Mouse (Mus musculus) testis, adult 2 months (tissue): Measurements from ENCODE around the gene Emc4. TPM values are rescaled to one million over a fixed set of nuclear protein-coding genes. Genes with fewer than 3 reads are reported as not detected.
A peak's percentile ranks its signal among the peaks of the same experiment; 100 is the strongest.

Source experiments
- H3K27ac ChIP-seq: fragments of 200-500 bp; 2 replicates; pipeline ENCODE4 v1.5.1; 2012; ENCODE audit warnings: low read depth, low read length; ENCODE audit not compliant: control insufficient read depth, insufficient read depth
- H3K27me3 ChIP-seq: fragments of 200-500 bp; 2 replicates; pipeline ENCODE4 v1.6.1; 2012; ENCODE audit warnings: mild to moderate bottlenecking, low read length, moderate library complexity; ENCODE audit not compliant: control insufficient read depth, insufficient read depth
- H3K36me3 ChIP-seq: fragments of 200-500 bp; 2 replicates; pipeline ENCODE4 v1.6.1; 2012; ENCODE audit warnings: mild to moderate bottlenecking, low read length; ENCODE audit not compliant: control insufficient read depth, insufficient read depth
- H3K4me1 ChIP-seq: fragments of 200-500 bp; 2 replicates; pipeline ENCODE4 v1.6.1; 2012; ENCODE audit warnings: low read length; ENCODE audit not compliant: control insufficient read depth, insufficient read depth
- H3K4me3 ChIP-seq: fragments of 200-500 bp; 2 replicates; pipeline ENCODE4 v1.5.1; 2012; ENCODE audit warnings: low read depth, mild to moderate bottlenecking, low read length, moderate library complexity, mixed read lengths; ENCODE audit not compliant: control insufficient read depth
- CTCF ChIP-seq: fragments of 200-500 bp; IDR thresholded peaks from 2 replicates; pipeline ENCODE4 v1.5.1; 2012; ENCODE audit warnings: low read depth, mild to moderate bottlenecking, inconsistent platforms, low read length, moderate library complexity; ENCODE audit not compliant: control insufficient read depth, insufficient read depth, insufficient replicate concordance
- POLR2A ChIP-seq: fragments of 200-500 bp; IDR thresholded peaks from 2 replicates; pipeline ENCODE4 v1.6.1; 2012; ENCODE audit warnings: low read depth, mild to moderate bottlenecking, inconsistent platforms, low read length, moderate library complexity; ENCODE audit not compliant: control insufficient read depth
- polyA plus RNA-seq: library from polyadenylated mRNA; depleted of rRNA; stranded (reverse); fragments of >200 nt; gene quantifications from 2 replicates; pipeline ENCODE4 v1.2.3, GENCODE M21; 2012; rRNA removed

Gene Emc4
- polyA plus RNA-seq = 105 and 118 TPM in 2 replicates

DNA sequence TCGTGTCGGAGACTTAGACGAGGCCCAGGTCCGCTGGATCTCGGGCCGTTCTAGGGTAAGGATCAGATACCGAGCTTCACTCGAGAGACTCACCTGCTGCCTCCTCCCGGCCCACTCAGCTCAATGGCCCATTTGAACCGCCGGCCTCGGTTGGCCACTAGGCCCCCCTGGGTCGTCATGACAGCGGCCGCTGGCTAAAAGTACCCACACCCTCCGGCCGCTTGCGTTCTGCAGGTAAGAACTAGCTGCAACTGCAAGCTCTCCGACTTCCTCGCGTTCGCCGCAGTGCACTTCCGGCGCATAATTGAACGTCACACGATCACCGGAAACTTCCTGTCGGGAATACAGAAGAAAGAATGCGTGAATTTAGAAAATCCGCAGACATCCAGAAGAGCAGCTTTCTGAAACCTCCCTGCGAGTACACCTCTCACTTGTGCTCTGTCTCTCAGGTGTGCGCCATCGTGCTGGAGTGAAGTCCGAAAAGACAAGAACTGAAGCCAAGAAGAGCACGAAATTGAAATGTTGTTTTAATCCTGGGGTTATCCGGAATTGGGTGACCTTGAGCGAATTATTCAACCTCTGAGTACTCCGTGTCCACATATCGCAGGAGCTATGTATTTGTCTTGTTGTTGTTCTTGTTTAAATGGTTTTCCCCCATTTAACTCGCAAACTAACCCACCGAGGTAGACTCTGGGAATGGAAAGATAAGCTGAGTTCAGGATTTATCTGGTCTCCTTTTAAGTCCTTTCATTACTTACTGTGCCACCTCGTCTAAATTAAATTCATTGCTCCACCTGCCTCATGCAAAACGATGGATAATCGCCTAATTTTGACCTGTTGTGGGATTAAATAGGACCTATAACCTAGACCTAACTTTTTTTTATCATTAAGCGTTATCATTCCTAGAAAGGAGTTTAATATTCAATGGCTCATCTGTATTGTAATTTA is at the start of gene Emc4:
Emc4 (minus strand) TSS at position 302 of the 948 bp plus-strand sequence.
- Histone ChIP-seq H3K4me1 (no peaks in the 10 kb centered on the region), H3K4me3 (peak within 1 kb of the TSS; percentile 96), H3K27ac (peak within 1 kb of the TSS; percentile 93), H3K36me3 (no peaks in the 10 kb centered on the region), H3K27me3 (no peaks in the 10 kb centered on the region)
- TF ChIP-seq POLR2A (peak; percentile 95), CTCF (no peak)

DNA sequence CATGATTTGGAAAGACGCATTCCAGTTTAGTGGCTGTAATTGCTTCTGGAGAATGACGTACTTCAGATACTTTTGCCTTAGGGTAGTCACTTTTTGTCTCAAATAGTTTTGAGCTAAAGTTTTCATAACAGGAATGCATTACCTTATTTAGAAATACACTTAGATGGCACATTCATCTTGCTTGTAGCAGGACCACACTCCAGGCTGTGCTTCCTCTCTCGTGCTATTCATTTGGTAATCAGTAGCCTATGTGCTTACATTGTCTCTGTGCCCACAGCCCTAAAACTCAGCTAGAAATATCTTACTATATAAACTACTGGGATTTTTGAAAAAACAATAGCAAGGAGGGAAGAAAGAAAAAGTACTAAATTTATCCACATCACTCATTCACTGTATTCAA is 39.2 kb upstream of the Emc4 start:
- no peaks in the 10 kb centered on the region for H3K36me3 ChIP-seq

DNA sequence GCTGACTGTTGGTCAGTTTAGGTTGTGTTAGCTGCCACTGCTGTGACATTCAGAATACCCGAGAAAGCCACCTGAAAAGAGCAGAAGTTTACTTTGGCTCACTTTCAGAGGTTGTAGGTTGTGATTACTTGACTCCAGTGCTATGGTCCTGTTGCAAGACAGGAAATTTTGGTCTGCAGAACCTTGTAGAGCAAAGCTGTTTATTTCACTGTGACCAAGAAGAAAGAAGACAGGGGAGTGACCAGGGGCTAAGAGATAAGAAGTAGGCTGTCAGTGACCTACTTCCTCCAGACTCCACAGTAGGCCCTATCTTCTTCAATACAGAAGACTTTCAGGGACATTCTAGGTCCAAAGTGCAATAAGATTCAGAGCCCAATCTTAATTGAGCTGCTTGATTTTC is 28.8 kb upstream of the Emc4 start:
- Histone ChIP-seq H3K4me1 (no peaks in the 10 kb centered on the region), H3K36me3 (no peaks in the 10 kb centered on the region), H3K27me3 (no peaks in the 10 kb centered on the region), H3K4me3 (no peak overlapping the region), H3K27ac (no peak overlapping the region)
- TF ChIP-seq CTCF (no peak), POLR2A (no peak)

More for the DNA sequence above, 39.2 kb upstream of the Emc4 start:
- Histone ChIP-seq H3K4me1 (no peaks in the 10 kb centered on the region), H3K4me3 (no peak overlapping the region), H3K27ac (no peak overlapping the region), H3K27me3 (no peaks in the 10 kb centered on the region)
- TF ChIP-seq POLR2A (no peak), CTCF (no peak)

DNA sequence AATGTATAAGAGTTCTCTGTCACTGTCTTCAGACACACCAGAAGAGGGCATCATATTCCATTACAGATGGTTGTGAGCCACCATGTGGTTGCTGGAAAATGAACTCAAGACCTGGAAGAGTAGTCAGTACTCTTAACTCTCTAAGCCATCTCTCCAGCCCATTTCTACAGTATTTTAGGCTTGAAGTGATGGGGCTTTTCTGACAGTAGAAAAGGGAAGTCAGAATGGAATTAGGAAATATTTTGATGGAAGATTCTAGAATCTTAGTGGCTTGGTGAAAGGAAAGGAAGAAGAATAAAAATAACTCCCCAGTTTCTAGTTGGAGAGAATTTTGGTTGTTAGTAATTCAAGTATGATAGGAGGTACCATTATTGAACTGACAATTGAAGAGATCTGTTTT is 26.1 kb upstream of the Emc4 start:
- Histone ChIP-seq H3K27ac (no peak overlapping the region), H3K4me1 (no peaks in the 10 kb centered on the region), H3K4me3 (no peak overlapping the region), H3K27me3 (no peaks in the 10 kb centered on the region), H3K36me3 (no peaks in the 10 kb centered on the region)
- TF ChIP-seq CTCF (no peak), POLR2A (no peak)

DNA sequence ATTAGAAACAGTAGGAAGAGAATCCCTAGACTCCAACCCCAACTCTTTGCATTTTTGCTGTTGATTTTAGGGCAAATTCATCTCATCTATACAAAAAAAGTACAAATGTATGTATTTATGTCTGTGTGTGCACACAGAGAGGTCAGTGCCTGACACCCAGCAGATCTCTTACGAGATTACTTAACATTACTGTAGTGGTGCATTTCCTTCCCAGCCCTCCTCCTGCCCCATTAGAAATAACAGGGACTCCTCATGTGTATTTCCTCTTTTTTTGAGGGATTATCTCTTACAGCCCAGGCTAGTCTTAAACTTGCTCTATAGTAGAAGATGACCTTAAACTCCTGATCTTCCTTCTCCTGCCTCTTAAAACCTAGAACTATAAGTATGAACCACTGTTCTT is 24.9 kb upstream of the Emc4 start:
- Histone ChIP-seq H3K27ac (no peak overlapping the region), H3K27me3 (no peaks in the 10 kb centered on the region), H3K4me3 (no peak overlapping the region), H3K4me1 (no peaks in the 10 kb centered on the region), H3K36me3 (no peaks in the 10 kb centered on the region)
- TF ChIP-seq POLR2A (no peak), CTCF (no peak)

DNA sequence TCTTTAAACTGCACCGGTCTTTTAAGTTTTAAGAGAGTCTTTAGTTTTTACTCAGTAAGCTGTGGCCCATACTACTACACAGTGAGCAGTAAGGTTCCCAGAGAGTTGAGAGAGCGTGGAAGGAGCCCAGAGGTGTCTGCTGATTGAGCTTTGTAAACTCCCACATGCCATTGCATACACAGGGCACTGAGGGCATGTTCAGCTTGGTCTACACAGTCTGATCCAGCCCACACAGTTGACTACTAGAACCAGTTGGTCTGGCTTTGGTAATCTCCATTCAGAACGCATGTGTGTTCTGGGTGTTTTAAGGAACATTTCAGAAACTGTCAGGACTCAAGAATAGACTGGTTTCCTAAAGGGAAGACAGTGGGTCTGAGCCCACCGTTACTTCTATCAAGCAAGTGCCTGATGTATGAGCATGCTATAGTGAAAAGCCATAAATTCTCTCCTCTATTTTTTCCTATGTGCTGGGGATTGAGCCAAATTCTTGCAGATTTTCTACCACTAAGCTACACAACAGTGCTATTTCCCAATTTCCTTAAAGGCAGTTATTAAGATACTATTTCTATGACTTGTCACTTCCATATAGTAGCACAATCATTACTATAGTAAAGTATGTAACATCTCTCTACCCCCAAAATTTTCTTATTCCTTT is 23.6 kb upstream of the Emc4 start:
- H3K36me3 ChIP-seq = no peaks in the 10 kb centered on the region
- no peaks in the 10 kb centered on the region for H3K27me3 ChIP-seq
- H3K4me1 ChIP-seq = no peaks in the 10 kb centered on the region
- TF ChIP-seq CTCF (no peak), POLR2A (no peak)
- no peak overlapping the region for H3K4me3 ChIP-seq
- no peak overlapping the region for H3K27ac ChIP-seq

DNA sequence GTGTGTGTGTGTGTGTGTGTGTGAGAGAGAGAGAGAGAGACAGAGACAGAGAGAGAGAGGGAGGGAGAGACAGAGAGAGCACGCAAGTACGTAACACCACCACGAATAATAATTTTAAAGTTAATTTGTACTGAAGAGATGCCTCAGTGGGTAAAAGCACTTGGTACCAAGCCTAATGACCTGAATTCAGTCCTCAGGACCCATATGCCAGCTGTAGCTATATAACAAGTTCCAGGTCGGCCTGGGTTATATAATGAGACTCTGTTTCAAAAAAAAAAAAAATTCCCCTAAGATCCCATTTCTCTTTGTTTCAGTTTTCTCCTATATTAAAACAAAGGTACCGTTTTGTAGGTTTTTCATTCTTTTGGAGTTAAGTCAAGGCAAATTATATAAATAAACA is 23.0 kb upstream of the Emc4 start:
- TF ChIP-seq CTCF (no peak), POLR2A (no peak)
- no peak overlapping the region for H3K4me3 ChIP-seq
- no peaks in the 10 kb centered on the region for H3K36me3 ChIP-seq
- no peaks in the 10 kb centered on the region for H3K27me3 ChIP-seq
- H3K27ac ChIP-seq = no peak overlapping the region
- H3K4me1 ChIP-seq = no peaks in the 10 kb centered on the region
